Mouse (Mus musculus) inflammation-experienced regulatory T-cells, adult 6 months (primary cell): ENCODE results near the gene Hoxd11. TPM values are rescaled to one million over a fixed set of nuclear protein-coding genes. Genes with fewer than 3 reads are reported as not detected.
A peak's percentile ranks its signal among the peaks of the same experiment; 100 is the strongest.

ENCODE experiments used
- ATAC-seq: one replicate; pipeline ENCODE4 v1.8.0; 2017
- polyA plus RNA-seq, 3 experiments: library from polyadenylated mRNA; unstranded; fragments of 100-300 nt; shearing (Covaris generic); gene quantifications; one replicate each; pipeline ENCODE4 v1.2.1; 2017

The Hoxd11 gene
- polyA plus RNA-seq = under 1 TPM in 1 of 3 experiments, not detected in 2; 0.11 TPM

- no peak for ATAC-seq
These were observed at the start of gene Hoxd11 for GRCm38 (mm10) chr2:74678891-74679595. Hoxd11 (plus strand) TSS chr2:74679557.

GRCm38 (mm10) chr2:74635412-74635811, 43.9 kb upstream of the Hoxd11 start:
- no peak for ATAC-seq

- ATAC-seq = no peak
These were observed 36.9 kb upstream of the Hoxd11 start for GRCm38 (mm10) chr2:74642431-74642830.

GRCm38 (mm10) chr2:74645631-74646030, 33.7 kb upstream of the Hoxd11 start:
- no peak for ATAC-seq

- ATAC-seq = no peak
These were observed 32.1 kb upstream of the Hoxd11 start for GRCm38 (mm10) chr2:74647082-74647864.

GRCm38 (mm10) chr2:74652996-74653340, 26.4 kb upstream of the Hoxd11 start:
- ATAC-seq = no peak

GRCm38 (mm10) chr2:74653781-74654535, 25.4 kb upstream of the Hoxd11 start:
- no peak for ATAC-seq

- ATAC-seq = no peak
These were observed 24.5 kb upstream of the Hoxd11 start for GRCm38 (mm10) chr2:74654743-74655419.

- no peak for ATAC-seq
These were observed 24.0 kb upstream of the Hoxd11 start for GRCm38 (mm10) chr2:74655420-74655781.

- ATAC-seq = peak; percentile 58
These were observed 23.3 kb upstream of the Hoxd11 start for GRCm38 (mm10) chr2:74655821-74656631.

- ATAC-seq = no peak
These were observed 22.7 kb upstream of the Hoxd11 start for GRCm38 (mm10) chr2:74656632-74657021.

- ATAC-seq = peak; percentile 46
These were observed 21.9 kb upstream of the Hoxd11 start for GRCm38 (mm10) chr2:74657251-74658023.

GRCm38 (mm10) chr2:74658024-74658666, 21.2 kb upstream of the Hoxd11 start:
- ATAC-seq = no peak

- no peak for ATAC-seq
These were observed 20.5 kb upstream of the Hoxd11 start for GRCm38 (mm10) chr2:74658667-74659371.

GRCm38 (mm10) chr2:74659507-74660005, 19.8 kb upstream of the Hoxd11 start, which contains the start of gene Evx2:
Evx2 (minus strand) TSS chr2:74659557.
- ATAC-seq = no peak

GRCm38 (mm10) chr2:74660421-74661375, 18.7 kb upstream of the Hoxd11 start:
- ATAC-seq = no peak

- no peak for ATAC-seq
These were observed 17.7 kb upstream of the Hoxd11 start for GRCm38 (mm10) chr2:74661685-74662084.

GRCm38 (mm10) chr2:74663291-74663925, 15.9 kb upstream of the Hoxd11 start:
- peak; percentile 39 for ATAC-seq
